Mouse (Mus musculus): ENCODE data around the gene Cib4.

- TF ChIP-seq FLI1 (IDR thresholded peaks at IDR 0.05; ENCODE audit: low read length) (no peak), GATA1 (IDR thresholded peaks at IDR 0.05; ENCODE audit: borderline replicate concordance, low read length) (no peak)
Measured at GRCm38 (mm10) chr5:30444327-30444895, 101.2 kb downstream of the Cib4 start.

Data from megakaryocyte, embryonic 14.5 days (primary cell).